Mouse (Mus musculus) liver, postnatal 0 days (tissue): ENCODE results near the gene Tatdn2. TPM values are rescaled to one million over a fixed set of nuclear protein-coding genes. Genes with fewer than 3 reads are reported as not detected.
A peak's percentile ranks its signal among the peaks of the same experiment; 100 is the strongest.

Experiments used
- ATAC-seq: fragments of 200-750 bp; cut with Nextera tagmentation; 2 replicates; pipeline ENCODE4 v1.8.0; 2017; ENCODE audit warnings: mild to moderate bottlenecking, moderate library complexity
- DNase-seq: peaks from one replicate; pipeline ENCODE4 v3.0.0-alpha.2; 2016
- H3K27ac ChIP-seq: fragments of 300-500 bp; sonication (generic); 2 replicates; pipeline ENCODE4 v1.5.1; 2014; ENCODE audit warnings: antibody characterized with exemption, moderate library complexity, mild to moderate bottlenecking, low read depth
- H3K27me3 ChIP-seq: fragments of 300-500 bp; sonication (generic); 2 replicates; pipeline ENCODE4 v1.6.1; 2014; ENCODE audit warnings: low read length, control low read depth, mixed read lengths; ENCODE audit not compliant: insufficient read depth
- H3K36me3 ChIP-seq: fragments of 300-500 bp; sonication (generic); replicated peaks from 2 replicates; pipeline ENCODE4 v1.6.1; 2014; ENCODE audit warnings: mild to moderate bottlenecking, control low read depth, low read length, moderate library complexity, mixed read lengths; ENCODE audit not compliant: insufficient read depth
- H3K4me1 ChIP-seq: fragments of 300-500 bp; sonication (generic); 2 replicates; pipeline ENCODE4 v1.6.1; 2014; ENCODE audit warnings: antibody characterized with exemption, mild to moderate bottlenecking, control low read depth; ENCODE audit not compliant: insufficient read depth
- H3K4me2 ChIP-seq: fragments of 300-500 bp; sonication (generic); 2 replicates; pipeline ENCODE4 v1.6.1; 2014; ENCODE audit warnings: low read depth, mild to moderate bottlenecking, low read length, moderate library complexity, mixed read lengths
- H3K4me3 ChIP-seq: fragments of 300-500 bp; sonication (generic); 2 replicates; pipeline ENCODE4 v1.5.1; 2014; ENCODE audit warnings: low read depth, low read length
- H3K9ac ChIP-seq: fragments of 300-500 bp; sonication (generic); replicated peaks from 2 replicates; pipeline ENCODE4 v1.6.1; 2014; ENCODE audit warnings: mild to moderate bottlenecking, moderate library complexity
- H3K9me3 ChIP-seq: fragments of 300-500 bp; sonication (generic); 2 replicates; pipeline ENCODE4 v1.6.1; 2016; ENCODE audit warnings: mild to moderate bottlenecking, control low read depth, low read length, mixed read lengths
- CTCF ChIP-seq: sonication (generic); IDR thresholded peaks from 2 replicates; pipeline ENCODE4 v1.5.1; 2016; ENCODE audit warnings: antibody characterized with exemption, low read depth
- EP300 ChIP-seq: IDR thresholded peaks from 2 replicates; pipeline ENCODE4 v1.6.1; 2016; ENCODE audit warnings: antibody characterized with exemption, low read depth, mild to moderate bottlenecking
- WGBS: fragments of 180-500 bp; shearing (Covaris S2); extraction: QIAGEN DNeasy Blood & Tissue Kit; methylation state at CpG from one replicate; pipeline ENCODE4 v1.1.7; 2014; ENCODE audit not compliant: insufficient replicate concordance; 5-methylcytosine and 5-hydroxymethylcytosine counted together
- polyA plus RNA-seq: library from polyadenylated mRNA; unstranded; fragments of >200 nt; fragmentation: Nextera tagmentation; extraction: Ambion mirVana; gene quantifications from 2 replicates; pipeline ENCODE4 v1.2.1, GENCODE M21; 2015

Tatdn2 gene
- polyA plus RNA-seq, 1 experiment from 2014 or later = 0.83 TPM

DNA sequence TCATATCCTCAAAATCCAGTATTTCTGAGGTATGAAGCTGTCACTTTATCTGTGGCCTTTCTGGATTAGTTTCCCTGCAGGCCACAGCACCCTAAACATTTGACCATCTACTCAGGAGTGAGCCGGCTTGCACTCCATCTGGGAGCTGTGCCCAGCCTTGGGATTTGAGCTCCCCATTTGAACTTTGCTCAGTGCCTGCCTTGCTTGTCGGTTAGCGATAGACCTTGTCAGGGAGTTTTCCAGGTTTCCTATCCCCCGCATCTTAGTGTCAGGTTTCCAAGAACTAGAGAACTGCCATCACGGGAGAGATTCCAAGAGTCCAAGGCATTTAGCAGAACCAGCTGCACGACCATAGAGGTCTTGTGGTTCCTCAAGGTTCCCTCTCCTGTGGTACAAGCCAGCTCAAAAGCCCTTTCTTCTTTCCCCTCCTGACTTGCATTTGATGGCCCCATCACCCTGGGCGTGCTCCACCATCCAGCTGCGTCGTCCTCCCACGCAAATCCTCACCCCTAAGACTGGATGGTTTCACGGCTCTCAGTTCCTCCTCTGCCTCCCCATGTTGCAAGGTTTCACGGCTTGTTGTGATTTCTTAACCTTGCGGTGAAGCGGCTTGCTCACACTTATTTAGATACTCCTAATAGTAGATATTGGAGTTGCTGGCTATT lies 19.6 kb upstream of the Tatdn2 start:
- DNase-seq (peak; percentile 50), ATAC-seq (no peak)
- H3K27ac ChIP-seq = peak overlapping the region; percentile 55
- H3K4me3 ChIP-seq = no peak overlapping the region
- no peak overlapping the region for H3K4me2 ChIP-seq
- peaks cover 24% of the 10 kb centered on the region for H3K4me1 ChIP-seq
- no peaks in the 10 kb centered on the region; the same call in 1 of the 2 replicates for H3K36me3 ChIP-seq
- 66% methylated on average over 14 of the region's 14 CpGs for WGBS
- no peaks in the 10 kb centered on the region for H3K27me3 ChIP-seq
- TF ChIP-seq EP300 (no peak), CTCF (no peak)
- no peak overlapping the region for H3K9ac ChIP-seq
- H3K9me3 ChIP-seq = no peaks in the 10 kb centered on the region

DNA sequence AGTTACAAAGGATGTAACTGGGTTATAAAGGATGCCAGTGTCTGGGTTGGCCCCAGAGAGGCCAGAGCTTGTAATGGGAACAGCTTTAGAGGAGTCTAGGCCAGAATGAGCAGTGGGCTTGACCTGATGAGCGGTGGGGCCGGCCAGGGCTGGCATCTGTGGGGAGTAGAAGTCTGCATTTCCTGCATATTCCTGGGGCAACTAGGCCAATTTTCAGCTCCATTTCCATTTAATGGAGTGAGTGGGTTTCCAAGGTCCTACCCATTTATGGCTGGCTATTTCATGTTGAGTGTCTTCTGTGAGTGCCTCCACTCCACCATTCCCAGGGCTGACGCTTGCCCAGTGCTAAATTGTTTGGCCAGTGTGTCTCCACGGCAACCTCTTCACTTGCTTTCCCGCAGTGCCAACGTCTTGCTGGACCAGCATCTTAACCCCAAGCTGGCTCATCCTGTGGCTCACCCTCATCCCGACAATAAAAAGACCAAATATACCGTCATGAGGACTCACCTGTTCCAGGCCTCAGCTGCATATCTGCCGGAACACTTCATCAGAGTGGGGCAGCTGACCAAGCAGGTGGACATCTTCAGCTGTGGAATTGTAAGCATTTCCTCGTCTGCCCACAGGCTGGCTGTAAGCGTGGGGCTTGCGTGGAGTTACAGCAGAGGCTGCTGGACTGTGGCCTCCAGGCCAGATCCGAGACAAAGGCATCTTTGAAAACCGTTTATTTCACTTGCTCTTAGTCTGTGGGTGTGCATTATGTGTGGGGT lies 18.4 kb upstream of the Tatdn2 start:
- Histone ChIP-seq H3K9me3 (no peaks in the 10 kb centered on the region), H3K27me3 (no peaks in the 10 kb centered on the region), H3K36me3 (peaks cover 3% of the 10 kb centered on the region; the same call in 1 of the 2 replicates), H3K27ac (no peak overlapping the region), H3K4me3 (no peak overlapping the region), H3K9ac (no peak overlapping the region), H3K4me1 (peaks cover 24% of the 10 kb centered on the region), H3K4me2 (no peak overlapping the region)
- no peak for ATAC-seq
- 87% methylated on average over 14 of the region's 14 CpGs for WGBS
- no peak for DNase-seq
- TF ChIP-seq EP300 (no peak), CTCF (no peak)

DNA sequence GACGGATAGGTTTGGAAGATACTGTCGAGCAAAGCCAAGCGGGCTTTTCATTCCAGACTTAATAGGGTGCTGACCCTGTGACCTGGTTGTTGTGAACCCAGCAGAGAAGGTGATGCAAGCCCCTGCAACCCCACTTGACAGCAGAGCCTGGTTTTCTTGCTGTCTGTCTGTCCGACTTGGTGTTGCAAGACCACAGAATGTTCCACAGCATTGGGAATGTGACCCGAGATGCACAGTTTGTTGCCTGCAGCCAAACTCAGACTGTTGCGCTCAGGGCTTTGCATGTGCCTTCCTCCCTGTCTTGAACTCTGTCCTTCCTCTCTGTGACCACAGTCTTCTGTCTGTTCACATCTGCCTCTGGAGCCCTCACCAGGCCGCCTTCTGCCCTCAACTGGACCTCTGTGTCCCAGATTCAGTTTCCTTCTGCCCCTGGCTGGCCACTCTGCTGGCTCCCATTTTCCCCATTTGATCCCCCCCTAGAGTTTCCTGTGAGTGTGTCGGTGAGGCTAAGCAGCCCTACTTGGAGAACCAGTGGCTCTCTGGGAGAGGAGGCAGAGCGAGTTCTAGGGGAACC lies 16.8 kb upstream of the Tatdn2 start:
- DNase-seq (peak; percentile 29), ATAC-seq (peak; percentile 24; the same call in 1 of the 2 replicates)
- Histone ChIP-seq H3K4me3 (no peak overlapping the region), H3K4me1 (peaks cover 24% of the 10 kb centered on the region), H3K9me3 (no peaks in the 10 kb centered on the region), H3K27ac (peak overlapping the region; percentile 55; the same call in 1 of the 2 replicates), H3K27me3 (no peaks in the 10 kb centered on the region), H3K9ac (peak overlapping the region; percentile 21; the same call in 1 of the 2 replicates), H3K4me2 (no peak overlapping the region), H3K36me3 (peaks cover 4% of the 10 kb centered on the region; the same call in 1 of the 2 replicates)
- 46% methylated on average over 9 of the region's 9 CpGs for WGBS
- TF ChIP-seq CTCF (no peak), EP300 (no peak)

DNA sequence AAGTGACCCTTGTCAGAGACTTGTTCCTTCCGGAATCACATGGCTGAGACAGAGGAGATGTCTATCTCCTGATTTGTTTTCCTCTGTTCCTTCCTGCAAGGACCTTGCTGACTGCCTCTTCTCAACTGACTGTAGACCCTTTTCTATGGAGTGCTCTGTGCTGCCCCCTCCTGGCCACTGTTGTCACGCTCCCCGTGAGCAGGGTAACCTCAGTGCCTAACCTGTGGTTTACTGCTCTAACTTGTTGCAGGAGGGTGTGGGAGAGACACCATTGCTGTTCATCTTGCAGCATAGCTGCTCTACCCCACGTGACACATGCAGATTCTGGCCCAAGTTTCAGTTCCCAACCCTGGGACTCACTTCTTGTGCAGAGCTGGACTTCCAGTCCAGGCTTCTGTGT lies 15.6 kb upstream of the Tatdn2 start:
- DNase-seq = peak; percentile 91
- Histone ChIP-seq H3K4me3 (no peak overlapping the region), H3K36me3 (peaks cover 8% of the 10 kb centered on the region; the same call in 1 of the 2 replicates), H3K4me1 (peaks cover 24% of the 10 kb centered on the region), H3K9ac (no peak overlapping the region), H3K4me2 (no peak overlapping the region), H3K27me3 (no peaks in the 10 kb centered on the region), H3K27ac (no peak overlapping the region), H3K9me3 (no peaks in the 10 kb centered on the region)
- peak; percentile 84 for ATAC-seq
- peak; percentile 98 for TF ChIP-seq CTCF
- no peak for TF ChIP-seq EP300
- 8% methylated on average over 4 of the region's 4 CpGs for WGBS

DNA sequence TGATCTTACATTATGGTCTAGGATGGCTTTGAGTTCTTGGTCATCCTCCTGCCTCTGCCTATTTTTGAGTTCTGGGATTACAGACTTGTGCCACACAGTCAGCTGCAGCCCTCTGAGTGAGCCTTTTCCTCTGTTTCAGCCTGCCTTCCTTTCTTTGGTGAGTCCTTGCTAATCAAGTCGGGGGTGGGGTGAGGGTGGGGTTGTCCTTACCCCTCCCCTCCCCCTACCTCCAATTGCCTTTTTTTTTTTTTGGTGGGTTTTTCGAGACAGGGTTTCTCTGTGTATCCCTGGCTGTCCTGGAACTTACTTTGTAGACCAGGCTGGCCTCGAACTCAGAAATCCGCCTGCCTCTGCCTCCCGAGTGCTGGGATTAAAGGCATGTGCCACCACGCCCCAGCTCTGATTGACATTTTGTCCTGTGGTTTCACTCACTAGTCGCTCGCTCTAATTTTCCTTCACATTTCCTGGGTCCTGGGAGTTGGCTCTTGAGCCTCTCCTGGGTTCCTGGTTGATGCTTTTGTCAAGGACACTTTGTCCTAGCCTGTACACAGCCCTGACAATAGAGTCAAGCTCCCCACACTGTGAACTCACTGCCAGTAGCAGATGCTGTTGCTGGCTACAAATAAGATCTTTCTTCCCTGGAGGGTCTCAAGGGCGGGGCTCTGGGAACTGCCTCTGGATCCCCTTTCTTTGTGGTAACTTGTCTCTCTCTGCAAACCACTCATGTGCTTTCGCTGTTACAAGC lies 13.6 kb upstream of the Tatdn2 start:
- ATAC-seq (no peak), DNase-seq (no peak)
- no peaks in the 10 kb centered on the region for H3K9me3 ChIP-seq
- WGBS = 81% methylated on average over 10 of the region's 10 CpGs
- H3K36me3 ChIP-seq = peaks cover 15% of the 10 kb centered on the region; the same call in 1 of the 2 replicates
- no peaks in the 10 kb centered on the region for H3K27me3 ChIP-seq
- peaks cover 20% of the 10 kb centered on the region for H3K4me1 ChIP-seq
- no peak overlapping the region for H3K4me3 ChIP-seq
- TF ChIP-seq EP300 (no peak), CTCF (no peak)
- H3K27ac ChIP-seq = no peak overlapping the region
- no peak overlapping the region for H3K4me2 ChIP-seq
- H3K9ac ChIP-seq = no peak overlapping the region
